Mouse (Mus musculus): ENCODE data around the gene Rras2. TPM values are rescaled to one million over a fixed set of nuclear protein-coding genes. Genes with fewer than 3 reads are reported as not detected.
A peak's percentile ranks its signal among the peaks of the same experiment; 100 is the strongest.

The Rras2 gene
- 18.9 and 22.5 TPM in 2 replicates for polyA plus RNA-seq (2016; fragmentation: Nextera tagmentation; extraction: Ambion mirVana)

GRCm38 (mm10) chr7:114117444-114117905 is at the start of gene Rras2:
TSS of gene Rras2 (minus strand) at chr7:114117781.
- WGBS = 0% methylated on average over 50 of the region's 55 CpGs
- peak within 1 kb of the TSS; percentile 78 for H3K9ac ChIP-seq (replicated peaks)
- H3K4me1 ChIP-seq = peaks cover 16% of the 10 kb centered on the region

GRCm38 (mm10) chr7:114162975-114163374 is 45.4 kb upstream of the Rras2 start:
- no peaks in the 10 kb centered on the region for H3K27me3 ChIP-seq

More at GRCm38 (mm10) chr7:114117444-114117905, at the start of gene Rras2:
- H3K4me3 ChIP-seq = peak within 1 kb of the TSS; percentile 80
- no peaks in the 10 kb centered on the region for H3K36me3 ChIP-seq
- ATAC-seq (ENCODE audit: low FRiP score, low read depth) = peak; percentile 99
- peak within 1 kb of the TSS; percentile 92 for H3K27ac ChIP-seq (replicated peaks)
- H3K4me2 ChIP-seq (replicated peaks) = peak within 1 kb of the TSS; percentile 81
- H3K9me3 ChIP-seq = no peaks in the 10 kb centered on the region
- H3K27me3 ChIP-seq = peaks cover 15% of the 10 kb centered on the region

GRCm38 (mm10) chr7:114161101-114161500 is 43.5 kb upstream of the Rras2 start:
- ATAC-seq (ENCODE audit: low FRiP score, low read depth) = no peak
- H3K4me3 ChIP-seq = no peak overlapping the region
- WGBS = 89% methylated on average over 8 of the region's 8 CpGs
- H3K4me2 ChIP-seq (replicated peaks) = no peak overlapping the region
- no peaks in the 10 kb centered on the region for H3K27me3 ChIP-seq
- H3K27ac ChIP-seq (replicated peaks) = no peak overlapping the region
- no peak overlapping the region for H3K9ac ChIP-seq (replicated peaks)
- no peaks in the 10 kb centered on the region for H3K9me3 ChIP-seq
- H3K4me1 ChIP-seq = no peaks in the 10 kb centered on the region
- H3K36me3 ChIP-seq = no peaks in the 10 kb centered on the region

More at GRCm38 (mm10) chr7:114162975-114163374, 45.4 kb upstream of the Rras2 start:
- Histone ChIP-seq H3K36me3 (no peaks in the 10 kb centered on the region), H3K27ac (replicated peaks) (no peak overlapping the region), H3K4me3 (no peak overlapping the region), H3K9me3 (no peaks in the 10 kb centered on the region), H3K4me1 (no peaks in the 10 kb centered on the region), H3K9ac (replicated peaks) (no peak overlapping the region), H3K4me2 (replicated peaks) (no peak overlapping the region)
- no peak for ATAC-seq (ENCODE audit: low FRiP score, low read depth)
- 92% methylated on average over 5 of the region's 5 CpGs for WGBS

GRCm38 (mm10) chr7:114157716-114158278 is 40.2 kb upstream of the Rras2 start:
- H3K27me3 ChIP-seq = no peaks in the 10 kb centered on the region
- H3K9me3 ChIP-seq = no peaks in the 10 kb centered on the region
- ATAC-seq (ENCODE audit: low FRiP score, low read depth) = no peak
- no peaks in the 10 kb centered on the region for H3K4me1 ChIP-seq
- H3K27ac ChIP-seq (replicated peaks) = no peak overlapping the region
- no peak overlapping the region for H3K4me3 ChIP-seq
- H3K9ac ChIP-seq (replicated peaks) = no peak overlapping the region
- H3K4me2 ChIP-seq (replicated peaks) = no peak overlapping the region
- H3K36me3 ChIP-seq = no peaks in the 10 kb centered on the region
- 81% methylated on average over 12 of the region's 12 CpGs for WGBS

GRCm38 (mm10) chr7:114156364-114156763 is 38.8 kb upstream of the Rras2 start:
- no peak for ATAC-seq (ENCODE audit: low FRiP score, low read depth)
- Histone ChIP-seq H3K4me1 (peaks cover 3% of the 10 kb centered on the region; the same call in 1 of the 2 replicates), H3K9ac (replicated peaks) (no peak overlapping the region), H3K4me2 (replicated peaks) (no peak overlapping the region), H3K36me3 (no peaks in the 10 kb centered on the region), H3K9me3 (no peaks in the 10 kb centered on the region), H3K4me3 (no peak overlapping the region), H3K27me3 (no peaks in the 10 kb centered on the region), H3K27ac (replicated peaks) (no peak overlapping the region)
- WGBS = 91% methylated on average over 4 of the region's 4 CpGs

GRCm38 (mm10) chr7:114155053-114155865 is 37.7 kb upstream of the Rras2 start:
- no peaks in the 10 kb centered on the region for H3K27me3 ChIP-seq
- H3K9ac ChIP-seq (replicated peaks) = no peak overlapping the region
- WGBS = 72% methylated on average over 5 of the region's 5 CpGs
- ATAC-seq (ENCODE audit: low FRiP score, low read depth) = no peak
- H3K4me1 ChIP-seq = peaks cover 5% of the 10 kb centered on the region; the same call in 1 of the 2 replicates
- no peak overlapping the region for H3K4me3 ChIP-seq
- H3K27ac ChIP-seq (replicated peaks) = no peak overlapping the region
- no peaks in the 10 kb centered on the region for H3K9me3 ChIP-seq
- no peak overlapping the region for H3K4me2 ChIP-seq (replicated peaks)
- H3K36me3 ChIP-seq = no peaks in the 10 kb centered on the region

GRCm38 (mm10) chr7:114151036-114151780 is 33.6 kb upstream of the Rras2 start:
- no peaks in the 10 kb centered on the region for H3K36me3 ChIP-seq
- H3K27ac ChIP-seq (replicated peaks) = no peak overlapping the region
- H3K9me3 ChIP-seq = no peaks in the 10 kb centered on the region
- peaks cover 5% of the 10 kb centered on the region; the same call in 1 of the 2 replicates for H3K4me1 ChIP-seq
- H3K4me3 ChIP-seq = no peak overlapping the region
- no peak for ATAC-seq (ENCODE audit: low FRiP score, low read depth)
- WGBS = 84% methylated on average over 5 of the region's 5 CpGs
- H3K27me3 ChIP-seq = no peaks in the 10 kb centered on the region
- H3K9ac ChIP-seq (replicated peaks) = no peak overlapping the region
- no peak overlapping the region for H3K4me2 ChIP-seq (replicated peaks)

- 91% methylated on average over 6 of the region's 6 CpGs for WGBS
- H3K4me3 ChIP-seq = no peak overlapping the region
- H3K9me3 ChIP-seq = no peaks in the 10 kb centered on the region
- no peaks in the 10 kb centered on the region for H3K27me3 ChIP-seq
- no peak for ATAC-seq (ENCODE audit: low FRiP score, low read depth)
- H3K9ac ChIP-seq (replicated peaks) = no peak overlapping the region
- H3K27ac ChIP-seq (replicated peaks) = no peak overlapping the region
- peaks cover 5% of the 10 kb centered on the region; the same call in 1 of the 2 replicates for H3K4me1 ChIP-seq
- no peaks in the 10 kb centered on the region for H3K36me3 ChIP-seq
- H3K4me2 ChIP-seq (replicated peaks) = no peak overlapping the region
Observed at GRCm38 (mm10) chr7:114149564-114149963, 32.0 kb upstream of the Rras2 start.

- H3K27me3 ChIP-seq = no peaks in the 10 kb centered on the region
- no peak for ATAC-seq (ENCODE audit: low FRiP score, low read depth)
- H3K4me2 ChIP-seq (replicated peaks) = no peak overlapping the region
- no peaks in the 10 kb centered on the region for H3K9me3 ChIP-seq
- no peak overlapping the region for H3K9ac ChIP-seq (replicated peaks)
- WGBS = 68% methylated on average over 4 of the region's 4 CpGs
- H3K4me3 ChIP-seq = no peak overlapping the region
- H3K36me3 ChIP-seq = no peaks in the 10 kb centered on the region
- H3K27ac ChIP-seq (replicated peaks) = no peak overlapping the region
- H3K4me1 ChIP-seq = peaks cover 5% of the 10 kb centered on the region; the same call in 1 of the 2 replicates
Observed at GRCm38 (mm10) chr7:114149135-114149534, 31.6 kb upstream of the Rras2 start.

GRCm38 (mm10) chr7:114145841-114146240 is 28.3 kb upstream of the Rras2 start:
- no peaks in the 10 kb centered on the region for H3K9me3 ChIP-seq
- H3K4me3 ChIP-seq = no peak overlapping the region
- no peaks in the 10 kb centered on the region for H3K27me3 ChIP-seq
- ATAC-seq (ENCODE audit: low FRiP score, low read depth) = no peak
- H3K4me1 ChIP-seq = peaks cover 2% of the 10 kb centered on the region; the same call in 1 of the 2 replicates
- no peak overlapping the region for H3K4me2 ChIP-seq (replicated peaks)
- no peak overlapping the region for H3K9ac ChIP-seq (replicated peaks)
- no peak overlapping the region for H3K27ac ChIP-seq (replicated peaks)
- WGBS = 89% methylated on average over 3 of the region's 3 CpGs
- no peaks in the 10 kb centered on the region for H3K36me3 ChIP-seq

GRCm38 (mm10) chr7:114142151-114142798 is 24.7 kb upstream of the Rras2 start:
- Histone ChIP-seq H3K27me3 (no peaks in the 10 kb centered on the region), H3K9me3 (no peaks in the 10 kb centered on the region), H3K4me3 (no peak overlapping the region), H3K4me2 (replicated peaks) (no peak overlapping the region), H3K36me3 (no peaks in the 10 kb centered on the region), H3K4me1 (peaks cover 2% of the 10 kb centered on the region; the same call in 1 of the 2 replicates), H3K27ac (replicated peaks) (no peak overlapping the region), H3K9ac (replicated peaks) (no peak overlapping the region)
- WGBS = 77% methylated on average over 10 of the region's 10 CpGs
- no peak for ATAC-seq (ENCODE audit: low FRiP score, low read depth)
